Mouse (Mus musculus) liver, embryonic 18 days (tissue): Measurements from ENCODE around the gene Sfxn5. TPM values are rescaled to one million over a fixed set of nuclear protein-coding genes. Genes with fewer than 3 reads are reported as not detected.

Experiments
- polyA plus RNA-seq: library from polyadenylated mRNA; depleted of rRNA; stranded (reverse); fragments of >200 nt; gene quantifications from 2 replicates; pipeline ENCODE4 v1.2.3, GENCODE M21; 2012; rRNA removed

The Sfxn5 gene
- polyA plus RNA-seq: 2.0 TPM in 2 replicates

GRCm38 (mm10) chr6:85333000-85333669 lies at the start of gene Sfxn5:
Sfxn5 (minus strand) TSS chr6:85333422.

GRCm38 (mm10) chr6:85373951-85374733 lies 40.9 kb upstream of the Sfxn5 start, which contains the start of gene Rab11fip5:
Rab11fip5 (minus strand) TSS chr6:85374634.

DNA sequence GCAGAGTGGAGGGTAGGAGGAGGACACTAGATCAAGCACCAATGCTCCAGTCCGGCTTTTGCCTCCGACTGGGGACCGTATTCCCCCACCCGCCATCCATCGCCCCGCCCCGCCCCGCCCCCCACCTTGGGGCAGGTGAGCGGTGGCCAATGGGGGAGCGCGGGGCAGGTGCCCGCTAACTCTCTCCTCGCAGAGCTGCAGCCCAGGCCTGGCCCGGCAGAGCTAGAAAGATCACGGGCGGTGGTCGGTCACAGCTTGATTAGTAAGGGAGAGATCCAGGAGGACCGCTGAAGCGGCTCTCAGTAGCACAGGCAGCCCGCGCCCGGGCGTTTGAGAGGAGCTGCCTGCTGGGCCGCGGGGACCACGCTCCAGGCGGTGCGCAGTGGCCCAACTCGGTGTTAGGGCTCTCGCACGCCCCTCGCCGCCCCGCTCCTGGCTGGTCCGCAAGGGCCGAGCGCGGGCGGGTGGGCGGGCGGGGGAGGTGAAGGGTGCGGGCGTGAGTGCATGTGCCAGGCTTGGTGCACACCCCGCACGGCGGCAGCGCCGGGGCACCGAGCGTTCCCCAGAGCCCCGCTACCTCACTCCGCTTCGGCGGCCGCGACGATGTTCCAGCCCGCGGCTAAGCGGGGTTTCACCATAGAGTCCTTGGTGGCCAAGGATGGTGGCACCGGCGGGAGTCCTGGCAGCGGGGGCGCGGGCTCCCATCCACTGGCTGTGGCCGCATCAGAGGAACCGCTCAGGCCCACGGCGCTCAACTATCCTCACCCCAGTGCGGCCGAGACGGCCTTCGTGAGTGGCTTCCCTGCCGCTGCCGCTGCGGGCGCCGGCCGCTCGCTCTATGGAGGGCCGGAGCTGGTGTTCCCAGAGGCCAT lies 145.6 kb downstream of the Sfxn5 start, which contains the start of gene Emx1:
TSS of gene Emx1 (plus strand) at position 99 of the 872 bp plus-strand sequence.

Other genes with a start within 250 kb of the Sfxn5 start
- gene Spr, start 195.7 kb downstream of the Sfxn5 start, polyA plus RNA-seq: 15.4 and 17.1 TPM in 2 replicates
- gene Emx1, start 146.0 kb downstream of the Sfxn5 start, polyA plus RNA-seq: not detected in 2 replicates
- gene Rab11fip5, start 41.2 kb upstream of the Sfxn5 start, polyA plus RNA-seq: 0.70 TPM in 2 replicates
- not detected in 2 replicates for gene Noto, start 90.5 kb upstream of the Sfxn5 start, polyA plus RNA-seq
- gene Smyd5, start 98.6 kb upstream of the Sfxn5 start, polyA plus RNA-seq: 13.8 and 15.2 TPM in 2 replicates
- 109 and 115 TPM in 2 replicates for gene Cct7, start 118.1 kb upstream of the Sfxn5 start, polyA plus RNA-seq
- 10.3 and 10.8 TPM in 2 replicates for gene Pradc1, start 118.5 kb upstream of the Sfxn5 start, polyA plus RNA-seq
- under 0.01 and 0.01 TPM in 2 replicates for gene Fbxo41, start 169.6 kb upstream of the Sfxn5 start, polyA plus RNA-seq
- gene Egr4, start 180.2 kb upstream of the Sfxn5 start, polyA plus RNA-seq: not detected in 2 replicates